Mouse (Mus musculus) liver, embryonic 14.5 days (tissue): ENCODE measurements at regions not wholly inside any gene's neighbourhood (a gene's known extent, or its start where the extent isn't known, plus 50 kb on each side); places are given as distances from the start of the nearest gene placed in this dataset.

ENCODE experiments used
- CTCF ChIP-seq: IDR thresholded peaks from 2 replicates; pipeline ENCODE4 v1.5.1; 2016; ENCODE audit warnings: antibody characterized with exemption, low read depth, control low read depth
- EP300 ChIP-seq: IDR thresholded peaks from 2 replicates; pipeline ENCODE4 v1.6.1; 2016; ENCODE audit warnings: antibody characterized with exemption, low read depth

GRCm38 (mm10) chr4:12474981-12475568, 303.3 kb upstream of the Fam92a start:
- TF ChIP-seq CTCF (no peak), EP300 (no peak)
